Mouse (Mus musculus): Measurements from ENCODE around the gene Tubg1. TPM values are rescaled to one million over a fixed set of nuclear protein-coding genes. Genes with fewer than 3 reads are reported as not detected.
"Not testable (repeated sequence)": the region's sequence is repeated elsewhere in the genome, so short reads cannot be mapped to it uniquely, and the experiment has no call there.

Gene Tubg1
- polyA plus RNA-seq, 1 experiment from 2014 or later = 70.5 TPM

DNA sequence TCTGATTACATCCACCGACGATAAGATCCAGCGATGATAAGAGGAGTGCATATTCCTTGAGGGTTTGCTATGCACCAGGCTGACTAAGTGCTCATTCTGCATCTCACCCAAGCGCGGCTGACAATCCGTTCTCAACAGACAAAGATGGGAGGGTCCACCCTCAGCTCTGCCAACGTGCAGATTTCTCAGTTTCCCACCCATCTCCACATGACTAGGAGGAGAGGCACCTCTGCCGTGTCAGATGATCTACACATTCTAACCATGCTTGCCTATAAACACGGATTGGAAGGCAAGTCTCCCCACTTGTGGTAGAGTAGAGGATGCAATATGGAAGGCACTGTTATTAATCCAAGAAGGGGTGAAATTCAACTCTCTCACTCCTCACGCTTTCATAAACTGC, 29.0 kb downstream of the Tubg1 start:
- ATAC-seq (ENCODE audit: low FRiP score, low read depth) = no peak
- Histone ChIP-seq H3K4me2 (replicated peaks) (peak overlapping the region; percentile 7; the same call in 1 of the 2 replicates), H3K27ac (peak overlapping the region; percentile 80), H3K4me1 (peaks cover 23% of the 10 kb centered on the region), H3K27me3 (no peaks in the 10 kb centered on the region), H3K9ac (peak overlapping the region; percentile 19; the same call in 1 of the 2 replicates), H3K9me3 (no peaks in the 10 kb centered on the region), H3K4me3 (no peak overlapping the region), H3K36me3 (no peaks in the 10 kb centered on the region)
- 54% methylated on average over 10 of the region's 10 CpGs for WGBS

GRCm38 (mm10) chr11:101149178-101150105, 29.7 kb downstream of the Tubg1 start:
- H3K4me2 ChIP-seq (replicated peaks) = peak overlapping the region; percentile 7; the same call in 1 of the 2 replicates
- ATAC-seq (ENCODE audit: low FRiP score, low read depth) = peak; percentile 54
- 11% methylated on average over 9 of the region's 9 CpGs for WGBS

DNA sequence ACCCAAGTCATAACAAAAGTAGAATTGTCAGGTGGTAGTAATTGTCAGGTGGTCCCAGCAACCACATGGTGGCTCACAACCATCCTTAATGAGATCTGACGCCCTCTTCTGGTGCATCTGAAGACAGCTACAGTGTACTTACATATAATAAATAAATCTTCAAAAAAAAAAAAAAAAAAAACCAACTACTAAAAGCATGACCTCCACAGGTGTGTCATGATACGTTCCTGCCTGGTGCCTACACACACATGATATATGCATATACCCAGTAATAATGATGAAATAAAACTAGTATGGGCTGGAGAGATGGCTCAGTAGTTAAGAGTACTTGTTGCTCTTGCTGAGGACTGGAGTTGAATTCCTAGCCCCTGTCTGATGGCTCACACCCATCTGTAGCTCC, 31.3 kb downstream of the Tubg1 start:
- H3K4me3 ChIP-seq = no peak overlapping the region
- H3K9me3 ChIP-seq = no peaks in the 10 kb centered on the region
- no peaks in the 10 kb centered on the region for H3K27me3 ChIP-seq
- WGBS = 50% methylated on average over 2 of the region's 2 CpGs
- H3K36me3 ChIP-seq = no peaks in the 10 kb centered on the region
- no peak for ATAC-seq (ENCODE audit: low FRiP score, low read depth)
- no peak overlapping the region for H3K27ac ChIP-seq
- H3K9ac ChIP-seq = no peak overlapping the region
- peaks cover 31% of the 10 kb centered on the region for H3K4me1 ChIP-seq
- H3K4me2 ChIP-seq (replicated peaks) = no peak overlapping the region

More at GRCm38 (mm10) chr11:101149178-101150105, 29.7 kb downstream of the Tubg1 start:
- Histone ChIP-seq H3K9ac (peak overlapping the region; percentile 19; the same call in 1 of the 2 replicates), H3K4me1 (peaks cover 21% of the 10 kb centered on the region), H3K27me3 (no peaks in the 10 kb centered on the region), H3K9me3 (no peaks in the 10 kb centered on the region), H3K4me3 (no peak overlapping the region), H3K27ac (peak overlapping the region; percentile 80), H3K36me3 (no peaks in the 10 kb centered on the region)

GRCm38 (mm10) chr11:101152825-101153224, 33.1 kb downstream of the Tubg1 start:
- H3K27me3 ChIP-seq = 0 out of 2 replicates have a peak, but pooled peaks cover 5% of the 10 kb centered on the region
- no peak for ATAC-seq (ENCODE audit: low FRiP score, low read depth)
- no peaks in the 10 kb centered on the region for H3K36me3 ChIP-seq
- no peak overlapping the region for H3K9ac ChIP-seq
- H3K27ac ChIP-seq = no peak overlapping the region
- H3K4me2 ChIP-seq (replicated peaks) = no peak overlapping the region
- H3K9me3 ChIP-seq = no peaks in the 10 kb centered on the region
- H3K4me1 ChIP-seq = peaks cover 36% of the 10 kb centered on the region
- no peak overlapping the region for H3K4me3 ChIP-seq
- 72% methylated on average over 1 of the region's 1 CpGs for WGBS

GRCm38 (mm10) chr11:101154648-101155047, 34.9 kb downstream of the Tubg1 start:
- Histone ChIP-seq H3K36me3 (no peaks in the 10 kb centered on the region), H3K27me3 (0 out of 2 replicates have a peak, but pooled peaks cover 7% of the 10 kb centered on the region)
- no peak for ATAC-seq (ENCODE audit: low FRiP score, low read depth)

DNA sequence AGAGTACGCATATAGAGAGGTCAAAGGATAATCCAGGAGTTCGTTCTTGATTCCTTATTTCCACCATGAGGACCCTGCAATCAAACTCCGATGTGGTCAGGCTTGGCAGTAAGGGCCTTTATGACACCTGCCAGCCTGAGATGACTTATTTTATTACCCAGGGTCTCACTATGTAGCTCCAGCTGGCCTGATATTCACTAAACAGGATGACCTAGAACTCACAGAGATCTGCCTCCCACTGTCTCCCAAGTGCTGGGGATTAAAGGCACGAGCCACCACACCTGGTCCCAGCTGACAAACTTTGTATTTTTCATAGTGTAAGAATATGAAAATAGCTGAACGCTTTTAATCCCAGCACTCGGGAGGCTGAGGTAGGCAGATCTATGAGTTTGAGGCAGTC, 35.4 kb downstream of the Tubg1 start:
- Histone ChIP-seq H3K36me3 (no peaks in the 10 kb centered on the region), H3K9me3 (no peaks in the 10 kb centered on the region), H3K4me2 (replicated peaks) (peak overlapping the region; percentile 85), H3K9ac (no peak overlapping the region; the same call in 1 of the 2 replicates), H3K4me3 (no peak overlapping the region), H3K27me3 (0 out of 2 replicates have a peak, but pooled peaks cover 7% of the 10 kb centered on the region), H3K27ac (no peak overlapping the region), H3K4me1 (peaks cover 16% of the 10 kb centered on the region)
- ATAC-seq (ENCODE audit: low FRiP score, low read depth) = no peak
- 64% methylated on average over 6 of the region's 6 CpGs for WGBS

More at GRCm38 (mm10) chr11:101154648-101155047, 34.9 kb downstream of the Tubg1 start:
- no peak overlapping the region for H3K4me2 ChIP-seq (replicated peaks)
- H3K9ac ChIP-seq = no peak overlapping the region
- no peak overlapping the region for H3K27ac ChIP-seq
- no peak overlapping the region for H3K4me3 ChIP-seq
- no peaks in the 10 kb centered on the region for H3K9me3 ChIP-seq
- H3K4me1 ChIP-seq = peaks cover 21% of the 10 kb centered on the region

DNA sequence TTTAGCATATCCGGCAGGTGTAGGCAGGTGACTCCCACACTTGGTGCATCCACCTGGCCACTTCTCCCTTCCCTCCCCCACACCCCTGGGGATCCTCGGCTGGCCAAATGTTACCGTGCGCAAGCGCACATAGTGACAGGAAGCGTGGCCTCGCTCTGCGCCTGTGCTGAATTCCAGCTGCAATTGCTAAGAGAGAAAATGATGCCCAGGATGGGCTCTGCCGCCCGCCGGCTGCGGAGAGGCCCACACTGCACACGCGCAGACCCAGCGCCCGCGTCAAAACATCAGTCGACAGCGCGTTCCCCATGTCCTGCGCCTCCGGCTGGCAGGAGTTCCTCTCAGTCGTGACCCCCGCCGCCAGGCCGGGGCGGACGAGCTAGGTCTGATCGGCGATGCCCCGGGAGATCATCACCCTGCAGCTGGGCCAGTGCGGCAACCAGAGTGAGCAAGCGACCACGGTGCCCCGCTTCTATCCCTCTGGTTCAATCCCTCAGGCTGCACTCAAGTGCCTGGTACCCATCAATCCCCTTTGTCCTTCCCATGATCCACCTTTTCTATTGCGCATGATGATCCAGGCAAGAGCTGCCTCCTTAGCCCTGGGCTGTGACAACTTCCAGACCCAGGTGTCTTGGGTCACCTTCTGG, 36.1 kb downstream of the Tubg1 start, which contains the start of gene Tubg2:
TSS of gene Tubg2 (plus strand) at position 180 of the 644 bp plus-strand sequence.
- Histone ChIP-seq H3K9ac (peak within 1 kb of the TSS; percentile 79), H3K4me1 (peaks cover 16% of the 10 kb centered on the region; the same call in 1 of the 2 replicates), H3K9me3 (no peaks in the 10 kb centered on the region), H3K36me3 (no peaks in the 10 kb centered on the region), H3K27ac (no peak within 1 kb of the TSS; the same call in 1 of the 2 replicates), H3K27me3 (peaks cover 11% of the 10 kb centered on the region; the same call in 1 of the 2 replicates), H3K4me2 (replicated peaks) (peak within 1 kb of the TSS; percentile 85), H3K4me3 (peak within 1 kb of the TSS; percentile 49)
- peak; percentile 80 for ATAC-seq (ENCODE audit: low FRiP score, low read depth)
- 2% methylated on average over 36 of the region's 36 CpGs for WGBS

DNA sequence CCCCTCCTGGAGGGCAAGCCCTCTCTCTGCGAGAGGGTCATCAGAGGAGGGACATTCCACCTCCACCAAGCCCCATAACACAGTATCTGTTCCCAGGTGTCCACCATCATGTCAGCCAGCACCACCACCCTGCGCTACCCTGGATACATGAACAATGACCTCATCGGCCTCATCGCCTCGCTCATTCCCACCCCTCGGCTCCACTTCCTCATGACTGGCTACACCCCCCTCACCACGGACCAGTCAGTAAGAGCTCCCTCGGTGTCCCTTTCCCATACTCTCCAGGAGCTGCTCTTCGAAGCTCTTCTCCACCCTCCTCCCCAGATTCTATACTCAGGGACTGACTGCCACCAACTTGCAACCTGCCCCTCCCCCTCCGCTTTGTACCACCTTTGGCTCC, 40.4 kb downstream of the Tubg1 start:
- not testable (repeated sequence) for H3K9ac ChIP-seq

GRCm38 (mm10) chr11:101160981-101161505, 41.3 kb downstream of the Tubg1 start:
- H3K36me3 ChIP-seq = peaks cover 14% of the 10 kb centered on the region; the same call in 1 of the 2 replicates
- not testable (repeated sequence) for ATAC-seq (ENCODE audit: low FRiP score, low read depth); H3K27ac ChIP-seq; H3K4me3 ChIP-seq; H3K9ac ChIP-seq; H3K4me2 ChIP-seq (replicated peaks); H3K9me3 ChIP-seq
- peaks cover 19% of the 10 kb centered on the region for H3K4me1 ChIP-seq
- peaks cover 63% of the 10 kb centered on the region for H3K27me3 ChIP-seq
- 77% methylated on average over 8 of the region's 8 CpGs for WGBS

More for the DNA sequence above, 40.4 kb downstream of the Tubg1 start:
- H3K4me1 ChIP-seq = peaks cover 25% of the 10 kb centered on the region
- not testable (repeated sequence) for H3K27ac ChIP-seq; H3K4me2 ChIP-seq (replicated peaks); H3K9me3 ChIP-seq; H3K4me3 ChIP-seq; ATAC-seq (ENCODE audit: low FRiP score, low read depth)
- H3K36me3 ChIP-seq = peaks cover 13% of the 10 kb centered on the region; the same call in 1 of the 2 replicates
- peaks cover 54% of the 10 kb centered on the region for H3K27me3 ChIP-seq
- 78% methylated on average over 9 of the region's 10 CpGs for WGBS

DNA sequence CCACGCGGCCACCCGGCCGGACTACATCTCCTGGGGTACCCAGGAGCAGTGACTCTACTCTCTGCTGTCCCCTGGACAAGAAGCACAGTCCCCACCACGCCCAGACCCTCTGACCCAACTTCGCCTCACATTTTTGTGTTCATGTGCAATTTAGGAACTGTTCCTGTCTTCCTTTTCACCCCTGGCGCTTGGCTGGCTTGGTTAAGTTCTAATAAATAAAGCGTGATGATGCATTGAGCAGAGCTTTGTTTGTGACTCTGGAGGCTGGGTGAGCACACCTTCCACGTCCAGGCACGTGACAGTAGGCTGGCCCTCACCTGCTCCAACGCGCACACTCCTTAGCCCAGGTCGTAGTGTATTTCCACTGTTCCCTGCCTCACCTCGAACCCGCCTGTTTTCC, 41.8 kb downstream of the Tubg1 start:
- Histone ChIP-seq H3K4me2 (replicated peaks) (no peak overlapping the region), H3K4me1 (peaks cover 14% of the 10 kb centered on the region), H3K9ac (no peak overlapping the region), H3K9me3 (no peaks in the 10 kb centered on the region), H3K27ac (no peak overlapping the region), H3K4me3 (no peak overlapping the region), H3K27me3 (peaks cover 66% of the 10 kb centered on the region), H3K36me3 (peaks cover 19% of the 10 kb centered on the region)
- WGBS = 85% methylated on average over 15 of the region's 15 CpGs
- ATAC-seq (ENCODE audit: low FRiP score, low read depth) = no peak

DNA sequence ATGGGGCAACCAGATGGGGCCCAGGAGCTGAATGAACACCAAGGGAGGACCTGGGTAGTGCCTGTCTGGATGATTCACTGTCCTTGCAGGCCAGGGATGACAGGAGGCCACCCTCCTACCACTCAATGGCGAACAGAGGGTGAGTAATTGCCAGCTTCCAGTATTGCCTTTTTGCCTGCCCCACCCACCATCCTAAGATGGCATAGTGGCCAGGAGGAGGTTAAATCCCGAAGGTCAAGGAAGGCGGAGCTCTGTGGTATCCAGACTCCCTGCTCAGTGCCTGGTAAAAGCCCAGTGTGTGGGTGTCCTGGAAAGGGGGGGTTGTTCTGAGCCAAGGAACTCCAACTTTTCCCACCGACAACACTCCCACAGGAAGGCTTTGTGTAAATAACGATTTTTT, 42.6 kb downstream of the Tubg1 start:
- Histone ChIP-seq H3K4me1 (peaks cover 13% of the 10 kb centered on the region), H3K36me3 (peaks cover 25% of the 10 kb centered on the region), H3K27ac (no peak overlapping the region), H3K27me3 (peaks cover 71% of the 10 kb centered on the region), H3K4me3 (no peak overlapping the region), H3K9ac (no peak overlapping the region), H3K4me2 (replicated peaks) (no peak overlapping the region), H3K9me3 (no peaks in the 10 kb centered on the region)
- WGBS = 53% methylated on average over 5 of the region's 5 CpGs
- ATAC-seq (ENCODE audit: low FRiP score, low read depth) = no peak
